Mouse (Mus musculus) thymus, adult 2 months (tissue): ENCODE data around the gene Tnfsf10. TPM values are rescaled to one million over a fixed set of nuclear protein-coding genes. Genes with fewer than 3 reads are reported as not detected.

ENCODE experiments used
- DNase-seq: peaks from one replicate; pipeline ENCODE4 v3.0.0; 2021
- H3K27ac ChIP-seq: fragments of 200-500 bp; 2 replicates; pipeline ENCODE4 v1.5.1; 2012; ENCODE audit warnings: low read length, control low read depth; ENCODE audit not compliant: control insufficient read depth, insufficient read depth
- H3K27me3 ChIP-seq: fragments of 200-500 bp; 2 replicates; pipeline ENCODE4 v1.6.1; 2012; ENCODE audit warnings: mild to moderate bottlenecking, low read length, moderate library complexity, mixed read lengths; ENCODE audit not compliant: control insufficient read depth, insufficient read depth
- H3K36me3 ChIP-seq: fragments of 200-500 bp; 2 replicates; pipeline ENCODE4 v1.6.1; 2012; ENCODE audit warnings: mild to moderate bottlenecking, low read length, moderate library complexity; ENCODE audit not compliant: control insufficient read depth, insufficient read depth
- H3K4me1 ChIP-seq: fragments of 200-500 bp; replicated peaks from 2 replicates; pipeline ENCODE4 v1.6.1; 2012; ENCODE audit warnings: low read length; ENCODE audit not compliant: control insufficient read depth, insufficient read depth
- H3K4me3 ChIP-seq: fragments of 200-500 bp; 2 replicates; pipeline ENCODE4 v1.5.1; 2012; ENCODE audit warnings: mild to moderate bottlenecking, low read length, control low read depth, moderate library complexity; ENCODE audit not compliant: control insufficient read depth, insufficient read depth
- CTCF ChIP-seq: fragments of 200-500 bp; IDR thresholded peaks from 2 replicates; pipeline ENCODE4 v1.5.1; 2012; ENCODE audit warnings: mild to moderate bottlenecking, control low read depth, low read length, moderate library complexity, borderline replicate concordance; ENCODE audit not compliant: control insufficient read depth, poor library complexity, insufficient read depth; ENCODE audit errors: extremely low read depth
- POLR2A ChIP-seq: fragments of 200-500 bp; IDR thresholded peaks from 2 replicates; pipeline ENCODE4 v1.6.1; 2012; ENCODE audit warnings: mild to moderate bottlenecking, low read length, control low read depth, moderate library complexity; ENCODE audit not compliant: control insufficient read depth, poor library complexity, insufficient read depth; ENCODE audit errors: extremely low read depth
- WGBS: fragments of 180-500 bp; shearing (Covaris S2); methylation state at CpG from one replicate; pipeline ENCODE4 v1.1.7; 2018; 5-methylcytosine and 5-hydroxymethylcytosine counted together
- polyA plus RNA-seq: library from polyadenylated mRNA; depleted of rRNA; stranded (reverse); fragments of >200 nt; gene quantifications from 2 replicates; pipeline ENCODE4 v1.2.3, GENCODE M21; 2012

Tnfsf10 gene
- polyA plus RNA-seq, 1 experiment: 6.3 TPM

DNA sequence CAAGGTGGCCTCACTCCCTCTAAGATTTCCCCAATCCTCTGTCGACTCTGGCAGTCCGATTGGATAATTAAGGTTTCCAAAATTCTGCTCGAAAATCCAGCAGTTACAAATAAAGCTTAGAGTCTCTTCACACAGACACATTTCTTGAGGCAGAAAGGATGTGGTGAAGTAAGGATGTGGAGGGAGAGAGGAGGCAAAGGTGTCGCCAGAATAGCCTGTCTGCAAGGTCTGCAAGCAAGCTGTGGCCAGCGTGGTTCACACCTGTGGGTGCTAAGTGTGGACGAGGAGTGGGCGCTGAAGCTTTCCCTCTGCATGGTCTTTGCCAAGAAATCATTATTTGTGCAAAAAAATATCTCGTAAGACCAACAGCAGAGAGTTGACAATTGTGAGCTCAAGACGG, 5.8 kb downstream of the Tnfsf10 start:
- Histone ChIP-seq H3K36me3 (no peaks in the 10 kb centered on the region), H3K4me1 (peaks cover 19% of the 10 kb centered on the region), H3K27ac (peak overlapping the region; percentile 87; the same call in 1 of the 2 replicates), H3K27me3 (no peaks in the 10 kb centered on the region), H3K4me3 (no peak overlapping the region)
- no peak for TF ChIP-seq POLR2A
- no peak for TF ChIP-seq CTCF
- DNase-seq: peak; percentile 13
- WGBS: 38% methylated on average over 9 of the region's 9 CpGs

DNA sequence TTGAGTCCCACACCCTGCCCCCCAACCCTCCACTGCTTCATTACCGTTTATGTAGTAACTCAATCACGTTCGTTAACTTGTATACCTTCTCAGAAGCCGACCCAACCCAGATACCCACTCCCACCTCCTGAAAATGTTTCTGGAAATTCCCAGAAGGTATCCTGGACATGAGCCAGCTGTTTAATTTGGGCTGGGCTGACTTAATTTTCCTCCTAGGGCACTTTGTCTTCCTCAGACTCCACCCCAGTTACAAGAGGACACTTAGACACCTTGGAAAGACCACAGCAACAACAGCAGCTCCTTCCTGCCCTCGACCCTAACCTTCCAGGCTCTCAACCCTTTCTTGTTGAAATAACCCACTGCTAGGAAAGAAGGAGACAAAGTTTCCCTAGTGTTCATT, 6.7 kb downstream of the Tnfsf10 start:
- TF ChIP-seq POLR2A (no peak), CTCF (no peak)
- peaks cover 19% of the 10 kb centered on the region for H3K4me1 ChIP-seq
- H3K4me3 ChIP-seq: no peak overlapping the region
- H3K27me3 ChIP-seq: no peaks in the 10 kb centered on the region
- no peak for DNase-seq
- no peaks in the 10 kb centered on the region for H3K36me3 ChIP-seq
- no peak overlapping the region for H3K27ac ChIP-seq
- 85% methylated on average over 5 of the region's 5 CpGs for WGBS

DNA sequence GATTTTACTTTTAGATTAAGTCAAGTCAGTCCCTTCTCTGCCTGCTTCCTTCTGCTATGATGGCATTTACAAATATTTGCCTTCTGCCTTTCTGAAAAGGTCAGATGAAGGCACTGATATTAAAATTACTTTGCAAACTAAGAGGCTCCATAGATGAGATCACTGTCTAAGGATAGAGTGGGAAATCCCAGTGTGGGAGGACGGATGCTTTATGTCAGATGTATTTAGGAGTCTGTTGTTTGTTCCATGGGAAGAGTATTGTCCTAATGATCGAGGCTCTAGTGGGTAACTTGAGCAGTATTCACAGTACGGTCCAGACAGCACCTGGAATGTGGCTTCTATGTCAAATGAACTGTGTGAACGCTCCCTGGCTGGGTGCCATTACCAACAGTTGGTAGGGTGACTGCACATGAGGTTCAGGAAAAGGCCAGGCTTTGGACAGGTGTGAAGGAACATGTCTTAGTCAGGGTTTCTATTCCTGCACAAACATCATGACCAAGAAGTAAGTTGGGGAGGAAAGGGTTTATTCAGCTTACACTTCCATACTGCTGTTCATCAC, 9.9 kb downstream of the Tnfsf10 start:
- TF ChIP-seq CTCF (no peak), POLR2A (no peak)
- WGBS: 83% methylated on average over 4 of the region's 4 CpGs
- H3K4me1 ChIP-seq: peaks cover 12% of the 10 kb centered on the region
- H3K4me3 ChIP-seq: no peak overlapping the region
- H3K36me3 ChIP-seq: no peaks in the 10 kb centered on the region; the same call in 1 of the 2 replicates
- H3K27ac ChIP-seq: no peak overlapping the region
- H3K27me3 ChIP-seq: no peaks in the 10 kb centered on the region
- no peak for DNase-seq

DNA sequence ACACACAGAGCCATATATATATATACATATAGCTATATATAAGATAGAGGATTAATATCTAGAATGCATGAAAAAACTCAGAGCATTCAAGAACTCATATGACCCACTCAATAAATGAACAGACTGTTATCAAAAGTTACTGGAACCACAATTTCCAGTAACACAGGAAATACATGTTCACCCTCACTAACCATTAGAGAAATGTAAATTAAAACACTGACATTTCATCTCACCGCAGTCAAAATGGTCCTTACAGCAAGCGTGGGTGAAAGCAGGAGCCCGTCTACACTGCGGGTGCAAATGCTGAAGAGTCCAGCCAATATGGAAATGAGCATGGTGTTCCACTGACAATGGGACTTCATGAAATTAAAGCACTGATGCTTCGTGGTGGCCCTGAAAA, 13.9 kb downstream of the Tnfsf10 start:
- no peak overlapping the region for H3K27ac ChIP-seq
- peaks cover 8% of the 10 kb centered on the region for H3K36me3 ChIP-seq
- 18% methylated on average over 5 of the region's 5 CpGs for WGBS
- peaks cover 2% of the 10 kb centered on the region; the same call in 1 of the 2 replicates for H3K4me1 ChIP-seq
- no peak for DNase-seq
- no peaks in the 10 kb centered on the region for H3K27me3 ChIP-seq
- TF ChIP-seq CTCF (no peak), POLR2A (no peak)
- no peak overlapping the region for H3K4me3 ChIP-seq

DNA sequence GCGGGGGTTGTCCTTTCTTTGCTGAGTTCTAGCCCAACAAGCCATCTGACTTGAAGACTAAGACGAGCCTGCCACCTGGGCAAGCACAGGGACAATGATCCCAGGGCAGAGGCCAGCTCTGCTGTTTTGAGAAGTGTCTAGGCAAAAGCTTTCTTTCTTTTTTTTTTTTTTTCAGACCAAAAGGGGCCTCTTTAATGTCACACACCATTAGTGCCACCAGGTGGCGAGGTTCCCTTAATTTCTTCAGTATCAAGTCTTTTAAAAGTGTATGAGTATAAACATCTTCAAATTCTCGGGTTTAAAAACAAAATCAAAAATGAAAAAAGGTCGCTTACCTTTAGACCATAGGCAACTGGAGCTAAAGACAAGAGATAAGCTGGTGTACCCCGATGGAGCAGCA, 21.6 kb downstream of the Tnfsf10 start:
- DNase-seq: peak; percentile 50
- Histone ChIP-seq H3K36me3 (peaks cover 9% of the 10 kb centered on the region), H3K4me3 (no peak overlapping the region), H3K27me3 (no peaks in the 10 kb centered on the region), H3K4me1 (no peaks in the 10 kb centered on the region), H3K27ac (no peak overlapping the region)
- 33% methylated on average over 6 of the region's 6 CpGs for WGBS
- TF ChIP-seq CTCF (no peak), POLR2A (no peak)

DNA sequence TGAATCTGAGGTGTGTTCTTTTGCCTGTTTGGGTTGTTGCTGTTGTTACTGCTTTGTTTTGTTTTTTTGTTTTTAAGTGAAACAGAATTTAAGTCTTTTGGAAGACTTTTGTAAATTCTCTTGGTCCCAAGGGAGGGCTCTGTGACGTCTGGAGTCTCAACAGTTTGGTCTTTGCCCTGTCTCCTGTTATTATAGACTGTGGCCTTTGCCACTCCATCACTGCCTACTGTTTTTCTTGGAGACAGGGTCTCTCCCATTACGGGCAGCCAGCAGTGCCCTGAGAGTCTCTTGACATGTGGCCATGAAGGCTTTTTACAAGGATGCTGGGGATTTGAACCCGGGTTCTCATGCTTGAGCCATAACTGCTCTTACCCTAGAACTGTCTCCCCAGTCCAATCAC, 22.1 kb downstream of the Tnfsf10 start:
- DNase-seq: no peak
- H3K4me3 ChIP-seq: no peak overlapping the region
- WGBS: 88% methylated on average over 3 of the region's 3 CpGs
- peaks cover 9% of the 10 kb centered on the region for H3K36me3 ChIP-seq
- no peak overlapping the region for H3K27ac ChIP-seq
- H3K27me3 ChIP-seq: no peaks in the 10 kb centered on the region
- no peak for TF ChIP-seq CTCF
- TF ChIP-seq POLR2A: no peak
- H3K4me1 ChIP-seq: no peaks in the 10 kb centered on the region

DNA sequence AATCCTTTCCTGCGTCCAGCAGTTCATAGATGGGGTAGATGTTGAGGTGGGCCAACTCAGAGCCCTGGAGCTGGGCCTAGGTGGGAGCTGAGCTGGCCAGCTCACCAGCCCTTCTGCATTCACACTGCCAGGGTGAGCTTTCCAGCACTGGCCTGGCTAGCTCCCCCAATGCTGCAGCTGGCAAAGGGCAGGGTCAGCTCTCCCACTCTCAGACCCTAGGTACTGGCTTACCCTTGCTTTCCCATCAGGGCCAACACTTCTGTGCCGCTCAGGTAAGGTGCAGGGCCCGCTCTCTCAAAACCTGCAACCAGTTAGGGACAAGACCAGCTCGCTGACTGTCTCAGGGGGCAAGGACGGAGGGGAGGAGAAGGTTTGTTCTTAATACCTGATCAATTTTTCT, 23.9 kb downstream of the Tnfsf10 start:
- no peak for DNase-seq
- Histone ChIP-seq H3K27ac (no peak overlapping the region), H3K36me3 (peaks cover under 1% of the 10 kb centered on the region; the same call in 1 of the 2 replicates), H3K4me3 (no peak overlapping the region), H3K27me3 (no peaks in the 10 kb centered on the region), H3K4me1 (no peaks in the 10 kb centered on the region)
- WGBS: 98% methylated on average over 5 of the region's 5 CpGs
- TF ChIP-seq CTCF (no peak), POLR2A (no peak)
